Mouse (Mus musculus) cerebellum, adult 18-20 months (tissue): ENCODE data around the gene Neurod2.

ENCODE experiments used
- DNase-seq, 2 experiments: peaks; one replicate each; pipeline ENCODE4 v3.0.0; 2021

Neurod2 gene

GRCm38 (mm10) chr11:98353651-98354211 lies 24.3 kb upstream of the Neurod2 start:
- DNase-seq = peak in 1 of 2 experiments; percentile 40

DNA sequence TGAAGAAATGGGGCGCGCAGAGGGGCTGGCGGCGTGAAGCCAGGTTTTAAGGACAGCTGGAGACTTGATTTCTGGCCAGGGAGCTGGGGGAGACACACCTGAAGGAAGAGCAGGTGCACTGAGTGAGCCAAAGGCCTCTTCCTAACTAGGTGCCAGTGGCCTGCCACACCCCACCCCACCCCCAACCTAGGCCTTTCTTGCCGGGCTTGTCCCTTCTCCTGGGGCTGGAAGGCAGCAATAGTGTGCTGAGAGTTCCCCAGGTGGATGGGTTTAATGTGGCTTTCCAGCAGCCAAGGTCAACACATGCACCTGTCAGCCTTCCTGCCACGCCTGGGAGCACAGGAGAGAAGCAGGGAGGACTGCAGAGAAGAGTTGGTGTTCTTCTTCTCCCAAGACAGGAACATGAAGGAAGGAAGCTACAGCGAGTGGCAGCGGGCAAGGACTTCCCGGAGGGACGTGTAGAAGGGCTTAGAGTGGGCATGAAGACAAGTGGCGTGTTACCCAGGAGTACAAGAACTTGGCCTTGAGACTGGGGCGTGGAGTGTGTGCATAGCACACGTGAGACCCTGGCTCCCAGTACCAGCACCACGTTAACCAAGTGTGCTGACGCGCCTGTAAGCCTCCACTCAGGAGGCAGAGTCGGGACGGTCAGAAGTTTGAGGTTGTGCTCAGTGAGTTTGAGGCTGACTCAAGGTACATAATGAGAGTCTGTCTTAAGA lies 23.0 kb upstream of the Neurod2 start:
- no peak for DNase-seq

- DNase-seq = peak in 1 of 2 experiments; percentile 19
These were observed 19.9 kb upstream of the Neurod2 start for GRCm38 (mm10) chr11:98349308-98349707.

GRCm38 (mm10) chr11:98348083-98348961 lies 18.9 kb upstream of the Neurod2 start, which contains the start of gene Ppp1r1b:
Gene Ppp1r1b, plus strand, starts transcription at chr11:98348404.
- peak; percentile 79 to 84 for DNase-seq

- DNase-seq = peak in 1 of 2 experiments; percentile 48
These were observed 18.1 kb upstream of the Neurod2 start for GRCm38 (mm10) chr11:98347385-98348082.

GRCm38 (mm10) chr11:98346168-98346567 lies 16.7 kb upstream of the Neurod2 start:
- no peak for DNase-seq

GRCm38 (mm10) chr11:98345253-98345652 lies 15.8 kb upstream of the Neurod2 start:
- peak; percentile 91 to 93 for DNase-seq

- DNase-seq = peak; percentile 87 to 99
These were observed 12.8 kb upstream of the Neurod2 start for GRCm38 (mm10) chr11:98342000-98342945.

DNA sequence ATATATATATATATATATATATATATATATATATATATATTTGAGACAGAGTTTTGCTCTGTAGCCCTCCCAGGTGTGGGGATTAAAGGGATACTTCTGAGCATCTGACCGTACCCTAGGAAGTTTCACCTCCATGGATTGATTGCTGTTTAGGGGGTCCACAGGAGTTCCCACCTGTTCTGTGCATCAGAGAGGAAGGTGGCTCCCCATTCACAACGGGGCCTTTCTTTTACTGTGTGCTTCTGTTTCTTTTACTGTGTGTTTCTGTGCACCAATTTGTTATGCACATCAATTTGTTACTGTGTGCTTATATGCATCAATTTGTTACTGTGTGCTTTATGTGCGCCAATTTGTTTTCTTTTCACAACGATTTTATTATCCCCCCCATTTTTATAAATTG lies 11.7 kb upstream of the Neurod2 start:
- no peak for DNase-seq

- DNase-seq = no peak
These were observed 11.1 kb upstream of the Neurod2 start for GRCm38 (mm10) chr11:98340597-98340996.

- no peak for DNase-seq
These were observed 10.3 kb upstream of the Neurod2 start for GRCm38 (mm10) chr11:98339679-98340287.

GRCm38 (mm10) chr11:98339071-98339501 lies 9.6 kb upstream of the Neurod2 start:
- DNase-seq = peak; percentile 55 to 65

DNA sequence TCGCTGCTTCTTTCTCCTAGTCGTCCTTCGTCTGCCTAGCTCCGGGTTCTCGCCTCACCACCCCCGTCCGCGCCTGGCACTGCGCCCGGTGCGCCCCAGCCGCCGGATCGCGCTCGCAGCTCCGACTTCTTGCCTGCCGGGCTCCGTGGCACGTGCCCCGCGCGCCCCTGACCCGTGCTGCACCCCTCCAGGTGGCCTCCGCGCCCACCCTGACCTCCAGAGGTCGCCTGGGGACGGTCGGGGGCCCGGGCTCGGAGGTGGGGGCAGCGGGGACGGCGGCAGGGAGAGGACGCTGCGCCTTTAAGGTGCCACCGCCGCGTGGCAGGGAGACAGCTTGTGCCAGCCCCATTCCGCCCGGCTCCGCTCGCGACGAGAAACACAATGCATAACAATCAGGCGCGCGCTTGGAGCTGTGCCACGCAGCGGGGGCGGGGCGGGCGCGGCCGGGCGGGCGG lies 9.1 kb upstream of the Neurod2 start:
- DNase-seq = peak; percentile 82 to 89

- DNase-seq = peak; percentile 56 to 69
These were observed 7.0 kb upstream of the Neurod2 start for GRCm38 (mm10) chr11:98336245-98337107.

DNA sequence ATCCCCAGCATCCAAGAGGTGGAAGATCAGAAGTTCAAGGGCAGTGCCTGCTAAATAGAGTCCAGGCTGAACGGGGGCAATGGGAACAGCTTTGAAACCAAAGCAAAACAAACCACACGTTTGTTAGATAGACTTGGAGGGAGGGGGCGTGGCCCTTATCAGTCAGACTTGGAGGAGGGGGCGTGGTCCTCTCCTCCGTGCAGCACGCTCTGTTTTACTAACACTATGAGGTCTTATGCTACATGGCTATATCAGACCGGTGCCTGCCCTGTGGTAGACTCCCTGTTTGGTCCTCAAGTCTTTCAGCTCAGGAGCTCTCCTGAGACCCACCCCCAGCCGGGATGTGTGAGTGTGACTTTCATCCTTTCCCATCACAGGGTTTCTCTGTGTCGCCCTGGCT lies 5.8 kb upstream of the Neurod2 start:
- DNase-seq = peak in 1 of 2 experiments; percentile 38

- peak; percentile 65 to 81 for DNase-seq
These were observed 4.7 kb upstream of the Neurod2 start for GRCm38 (mm10) chr11:98333981-98334741.

DNA sequence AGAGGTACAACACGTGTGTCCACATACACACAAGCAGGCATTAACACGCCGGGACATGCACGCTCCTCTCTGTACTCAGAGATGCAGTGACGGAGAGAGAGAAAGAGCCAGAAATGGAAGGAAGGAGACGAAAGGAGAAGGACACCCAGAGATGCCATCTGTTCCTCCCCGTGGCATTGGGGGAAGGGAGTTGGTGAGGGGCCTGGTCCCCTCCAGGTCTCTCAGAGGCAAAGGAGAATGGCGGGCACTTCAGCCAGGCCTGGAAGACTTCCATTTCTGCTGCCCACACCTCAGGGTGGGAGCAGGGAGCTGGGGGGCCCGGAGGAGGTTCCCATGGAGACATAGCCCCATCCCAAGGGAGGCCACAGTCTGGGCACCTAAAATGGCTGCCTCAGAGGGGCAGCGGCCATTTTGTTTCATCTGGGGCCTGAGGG lies 3.8 kb upstream of the Neurod2 start:
- peak; percentile 76 to 77 for DNase-seq

DNA sequence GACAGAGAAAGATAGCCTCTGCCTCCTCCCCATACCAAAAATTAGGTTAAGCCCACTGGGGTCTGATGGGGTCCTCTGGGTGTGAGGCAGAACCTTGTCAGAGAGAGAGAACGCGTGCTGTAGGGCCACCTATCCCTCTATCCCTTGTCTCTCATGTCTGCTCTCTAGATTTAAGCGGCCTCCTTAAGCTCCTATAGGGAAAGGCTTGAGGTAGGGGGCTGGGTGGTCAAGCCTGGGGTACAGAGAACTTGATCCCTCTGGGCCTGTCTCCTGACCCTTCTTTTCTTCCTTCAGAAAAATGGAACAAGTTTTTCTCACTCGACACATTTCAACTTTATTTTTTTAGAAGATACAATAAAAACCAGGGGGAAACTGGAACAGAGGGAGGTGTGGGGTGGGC lies 3.4 kb upstream of the Neurod2 start:
- DNase-seq = no peak

GRCm38 (mm10) chr11:98332186-98332585 lies 2.7 kb upstream of the Neurod2 start:
- no peak for DNase-seq
